Mouse (Mus musculus) cerebellum, adult 2 months (tissue): Measurements from ENCODE around the gene Hsf5.

Source experiments
- CTCF ChIP-seq: fragments of 200-500 bp; IDR thresholded peaks from 2 replicates; pipeline ENCODE4 v1.5.1; 2011; ENCODE audit warnings: low read depth, mild to moderate bottlenecking, control low read depth, low read length, moderate library complexity, borderline replicate concordance; ENCODE audit not compliant: insufficient read depth
- POLR2A ChIP-seq: fragments of 200-500 bp; IDR thresholded peaks from 2 replicates; pipeline ENCODE4 v1.6.1; 2011; ENCODE audit warnings: low read length, control low read depth, borderline replicate concordance; ENCODE audit not compliant: insufficient read depth

DNA sequence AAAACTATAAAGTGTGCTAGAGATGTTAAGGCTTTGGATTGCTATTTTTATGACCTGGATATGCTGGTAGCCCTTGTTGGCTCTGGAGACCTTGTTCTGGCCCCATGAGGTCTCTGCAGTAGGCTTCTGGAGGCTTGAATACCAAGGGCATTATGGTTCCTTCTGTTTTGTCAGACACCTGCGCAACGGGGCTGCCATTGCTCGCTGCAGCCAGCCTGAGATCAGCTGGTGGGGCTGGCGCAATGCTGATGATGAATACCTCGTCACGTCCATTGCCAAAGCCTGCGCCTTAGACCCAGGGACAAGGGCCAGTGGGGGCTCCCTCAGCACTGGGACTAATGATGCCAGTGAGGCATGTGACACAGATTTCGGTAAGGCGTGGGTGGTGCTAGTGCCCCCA is 14.7 kb upstream of the Hsf5 start:
- TF ChIP-seq CTCF (no peak), POLR2A (no peak)
